Mouse (Mus musculus) left cerebral cortex, postnatal 4 days (tissue): Measurements from ENCODE around the gene Cnep1r1. TPM values are rescaled to one million over a fixed set of nuclear protein-coding genes. Genes with fewer than 3 reads are reported as not detected.
A peak's percentile ranks its signal among the peaks of the same experiment; 100 is the strongest.

Source experiments
- DNase-seq: peaks from one replicate; pipeline ENCODE4 v3.0.0-alpha.2; 2022
- intact Hi-C: fragments of 180-260 bp; cut with DNase I; formaldehyde crosslinking; loops from one replicate; pipeline ENCODE4 v1.15.1; 2025
- microRNA-seq: library from miRNA; unstranded; fragments of <30 nt; microRNA quantifications from one replicate; pipeline ENCODE4 v1.2.0, GENCODE M21; 2022
- total RNA-seq, 2 experiments: library from RNA; stranded (reverse); gene quantifications; 2 replicates each; pipeline ENCODE4 v1.2.3; 2021

Cnep1r1 gene
- total RNA-seq, 2 experiments from 2014 or later: 34.3 to 35.9 TPM

DNA sequence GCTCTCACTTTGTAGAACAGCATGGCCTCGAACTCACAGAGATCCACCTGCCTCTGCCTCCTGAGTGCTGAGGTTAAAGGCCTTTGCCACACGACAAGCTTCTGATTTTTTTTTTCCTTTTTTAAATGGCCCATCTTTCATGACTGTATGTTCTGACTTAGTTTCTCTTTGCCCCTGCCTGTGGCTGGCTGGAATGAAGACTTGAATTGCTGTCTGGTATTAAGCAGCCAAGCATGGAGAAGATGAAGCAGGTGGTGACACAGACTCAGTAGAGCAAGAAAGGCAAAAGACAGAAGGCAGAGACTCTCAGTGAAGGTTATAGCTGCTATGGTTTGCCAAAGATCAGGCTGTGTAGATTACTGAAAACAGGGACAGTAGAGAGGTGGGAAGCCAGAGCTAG is 64.6 kb downstream of the Cnep1r1 start:
- intact Hi-C loops: no loop called here
- DNase-seq: no peak

Small RNA genes lying within 50 kb of the gene (microRNA-seq; reads per million reads assigned to microRNA genes)
- 3.0 reads per million, percentile 1 among the genes with 10 or more reads in this experiment for gene Mir7071

Other genes starting within 250 kb of the Cnep1r1 start
- gene Zfp423, start 159.2 kb upstream of the Cnep1r1 start, total RNA-seq: 10 to 100 TPM; 28.3 to 34.8 TPM
- gene Heatr3, start 19.1 kb downstream of the Cnep1r1 start, total RNA-seq: 10 to 100 TPM; 34.3 to 34.9 TPM
- gene Tent4b, start 80.4 kb downstream of the Cnep1r1 start, total RNA-seq: 10 to 100 TPM; 40.5 to 45.4 TPM
- 10 to 100 TPM; 10.1 TPM for gene Adcy7, start 153.6 kb downstream of the Cnep1r1 start, total RNA-seq
- 10 to 100 TPM; 63.8 to 76.9 TPM for gene Brd7, start 243.4 kb downstream of the Cnep1r1 start, total RNA-seq